Mouse (Mus musculus) CH12.LX (cell line): Measurements from ENCODE around the gene Tnnt1. TPM values are rescaled to one million over a fixed set of nuclear protein-coding genes. Genes with fewer than 3 reads are reported as not detected.
A peak's percentile ranks its signal among the peaks of the same experiment; 100 is the strongest.

Source experiments
- DNase-seq: peaks from one replicate; pipeline ENCODE4 v3.0.0-alpha.2; 2013; ENCODE audit errors: extremely low read depth
- H3K27ac ChIP-seq: 2 replicates; pipeline ENCODE4 v1.5.1; 2012; ENCODE audit warnings: low read depth, mild to moderate bottlenecking, control low read depth, moderate library complexity; ENCODE audit not compliant: insufficient read depth
- H3K27me3 ChIP-seq: replicated peaks from 2 replicates; pipeline ENCODE3; 2012; ENCODE audit warnings: inconsistent platforms
- H3K36me3 ChIP-seq, 2 experiments: replicated peaks in 1 of 2; 2 replicates each; pipeline versions ENCODE3 to v1.6.1; 2012; ENCODE audit warnings: inconsistent platforms in 1 of 2, low read length in 1 of 2, mild to moderate bottlenecking in 1 of 2, mixed read lengths in 1 of 2, moderate library complexity in 1 of 2; ENCODE audit not compliant: control insufficient read depth in 1 of 2, insufficient read depth in 1 of 2
- H3K4me1 ChIP-seq, 2 experiments: 2 replicates each; pipeline ENCODE4 v1.6.1; 2012; ENCODE audit warnings: inconsistent platforms in 1 of 2, moderate library complexity in 1 of 2; ENCODE audit not compliant: insufficient read depth in 2 of 2, control insufficient read depth in 1 of 2
- H3K4me2 ChIP-seq: 2 replicates; pipeline ENCODE4 v1.6.1; 2012; ENCODE audit warnings: low read depth, mild to moderate bottlenecking, control low read depth; ENCODE audit not compliant: poor library complexity, insufficient read depth, severe bottlenecking
- H3K4me3 ChIP-seq, 3 experiments: fragments of 150-350 bp in 1 of 3; sonication (generic) in 1 of 3; replicated peaks in 1 of 3; 2 replicates each; pipeline versions ENCODE3 to v1.5.1; 2011 to 2012; ENCODE audit warnings: low read depth in 2 of 3, low read length in 2 of 3, mild to moderate bottlenecking in 2 of 3, moderate library complexity in 2 of 3, control low read depth in 1 of 3, improper control_type of control experiment in 1 of 3, inconsistent platforms in 1 of 3, mixed read lengths in 1 of 3; ENCODE audit not compliant: poor library complexity in 1 of 3
- H3K79me2 ChIP-seq: replicated peaks from 2 replicates; pipeline ENCODE4 v1.6.1; 2012; ENCODE audit warnings: mild to moderate bottlenecking, moderate library complexity; ENCODE audit not compliant: control insufficient read depth, poor library complexity, insufficient read depth, severe bottlenecking; ENCODE audit errors: extremely low read depth
- H3K9ac ChIP-seq: 2 replicates; pipeline ENCODE4 v1.6.1; 2012; ENCODE audit warnings: low read depth, mild to moderate bottlenecking, control low read depth, moderate library complexity; ENCODE audit not compliant: insufficient read depth
- H3K9me3 ChIP-seq: replicated peaks from 2 replicates; pipeline ENCODE3; 2012; ENCODE audit warnings: low read length, inconsistent platforms, mixed read lengths
- BHLHE40 ChIP-seq: IDR thresholded peaks from 2 replicates; pipeline ENCODE4 v1.6.1; 2011; ENCODE audit warnings: mild to moderate bottlenecking, low read depth, low read length, improper control_type of control experiment
- CHD2 ChIP-seq: IDR thresholded peaks from 2 replicates; pipeline ENCODE4 v1.6.1; 2011; ENCODE audit warnings: low read length, improper control_type of control experiment
- CTCF ChIP-seq, 2 experiments: IDR thresholded peaks in 1 of 2; conservative IDR thresholded peaks in 1 of 2; 2 replicates each; pipeline ENCODE4 v1.5.1; 2011 to 2012; ENCODE audit warnings: low read depth in 2 of 2, low read length in 2 of 2, improper control_type of control experiment in 1 of 2, inconsistent platforms in 1 of 2, mild to moderate bottlenecking in 1 of 2, moderate library complexity in 1 of 2
- ELF1 ChIP-seq: IDR thresholded peaks from 2 replicates; pipeline ENCODE4 v1.6.1; 2014; ENCODE audit warnings: low read depth, mild to moderate bottlenecking, inconsistent platforms, low read length, improper control_type of control experiment
- ETS1 ChIP-seq: conservative IDR thresholded peaks from 2 replicates; pipeline ENCODE4 v1.6.1; 2012; ENCODE audit warnings: low read depth, mild to moderate bottlenecking, inconsistent platforms, low read length, improper control_type of control experiment, moderate library complexity
- IRF4 ChIP-seq: IDR thresholded peaks from 2 replicates; pipeline ENCODE4 v1.6.1; 2014; ENCODE audit warnings: low read depth, mild to moderate bottlenecking, inconsistent platforms, low read length, improper control_type of control experiment
- JUND ChIP-seq: conservative IDR thresholded peaks from 2 replicates; pipeline ENCODE4 v1.6.1; 2011; ENCODE audit warnings: low read depth, low read length, improper control_type of control experiment
- KAT2A ChIP-seq: IDR thresholded peaks from 2 replicates; pipeline ENCODE4 v1.6.1; 2012; ENCODE audit warnings: low read length, improper control_type of control experiment, inconsistent platforms; ENCODE audit not compliant: insufficient replicate concordance
- MAFK ChIP-seq: IDR thresholded peaks from 2 replicates; pipeline ENCODE4 v1.6.1; 2011; ENCODE audit warnings: low read length, improper control_type of control experiment; ENCODE audit not compliant: insufficient replicate concordance
- MAX ChIP-seq: IDR thresholded peaks from 2 replicates; pipeline ENCODE4 v1.6.1; 2011; ENCODE audit warnings: low read length, improper control_type of control experiment
- MAZ ChIP-seq: IDR thresholded peaks from 2 replicates; pipeline ENCODE4 v1.6.1; 2012; ENCODE audit warnings: low read depth, mild to moderate bottlenecking, inconsistent platforms, low read length, improper control_type of control experiment, moderate library complexity
- MXI1 ChIP-seq: IDR thresholded peaks from 2 replicates; pipeline ENCODE4 v1.6.1; 2011; ENCODE audit warnings: mild to moderate bottlenecking, low read depth, low read length, improper control_type of control experiment
- MYC ChIP-seq: IDR thresholded peaks from 2 replicates; pipeline ENCODE4 v1.6.1; 2011; ENCODE audit warnings: low read depth, mild to moderate bottlenecking, improper control_type of control experiment, low read length
- PAX5 ChIP-seq: IDR thresholded peaks from 2 replicates; pipeline ENCODE4 v1.6.1; 2012; ENCODE audit warnings: low read length, inconsistent platforms, mixed read lengths
- POLR2AphosphoS2 ChIP-seq: IDR thresholded peaks from 2 replicates; pipeline ENCODE4 v1.6.1; 2011; ENCODE audit warnings: low read depth, low read length, improper control_type of control experiment
- RAD21 ChIP-seq: IDR thresholded peaks from 2 replicates; pipeline ENCODE4 v1.6.1; 2011; ENCODE audit warnings: low read depth, mild to moderate bottlenecking, low read length, improper control_type of control experiment, moderate library complexity
- RCOR1 ChIP-seq: conservative IDR thresholded peaks from 2 replicates; pipeline ENCODE4 v1.6.1; 2012; ENCODE audit warnings: low read depth, mild to moderate bottlenecking, inconsistent platforms, low read length, improper control_type of control experiment
- SMC3 ChIP-seq: IDR thresholded peaks from 2 replicates; pipeline ENCODE4 v1.6.1; 2011; ENCODE audit warnings: low read depth, low read length, improper control_type of control experiment
- TBP ChIP-seq: conservative IDR thresholded peaks from 2 replicates; pipeline ENCODE4 v1.6.1; 2011; ENCODE audit warnings: low read depth, low read length, improper control_type of control experiment
- ZKSCAN1 ChIP-seq: IDR thresholded peaks from 2 replicates; pipeline ENCODE4 v1.6.1; 2012; ENCODE audit warnings: low read depth, inconsistent platforms, low read length, improper control_type of control experiment, borderline replicate concordance
- ZNF384 ChIP-seq: IDR thresholded peaks from 2 replicates; pipeline ENCODE4 v1.6.1; 2012; ENCODE audit warnings: low read depth, low read length, improper control_type of control experiment, inconsistent platforms
- dilution Hi-C: fragments of 300-500 bp; cut with MboI; formaldehyde crosslinking; loops from 2 replicates; pipeline ENCODE4 v1.14.3; 2020; ENCODE audit warnings: low sequenced_read_pairs; ENCODE audit not compliant: extremely low pct_unique_long_range_greater_than_20kb, extremely low pct_ligation_motif_present
- in situ Hi-C: fragments of 300-500 bp; cut with MboI; formaldehyde crosslinking; loops from 3 replicates; pipeline ENCODE4 v1.14.3; 2019; ENCODE audit warnings: low sequenced_read_pairs, low pct_ligation_motif_present, low pct_unique_long_range_greater_than_20kb, mixed read lengths
- polyA plus RNA-seq: library from polyadenylated mRNA; unstranded; fragments of >175 nt; gene quantifications from 2 replicates; pipeline ENCODE4 v1.2.1, GENCODE M21; 2012; ENCODE audit warnings: low read depth; ENCODE audit not compliant: insufficient read length
- total RNA-seq, 2 experiments: library from RNA; depleted of rRNA; stranded (reverse); fragments of 300-350 nt in 1 of 2; fragments of >200 nt in 1 of 2; gene quantifications; 2 replicates each; pipeline ENCODE4 v1.2.3; 2012 to 2014

Gene Tnnt1
- total and polyA plus RNA-seq, 3 experiments, result 0.30 to 0.36 TPM; not detected in 1

GRCm38 (mm10) chr7:4546591-4547131 is 30.5 kb upstream of the Tnnt1 start:
- Histone ChIP-seq H3K27ac (no peak overlapping the region), H3K4me1 (peaks cover 4 to 5% of the 10 kb centered on the region in 2 experiments; a peak in 3 of 4 replicates), H3K9ac (no peak overlapping the region), H3K9me3 (no peaks in the 10 kb centered on the region), H3K79me2 (no peaks in the 10 kb centered on the region), H3K36me3 (no peaks in the 10 kb centered on the region), H3K4me2 (peak overlapping the region; percentile 77; the same call in 1 of the 2 replicates), H3K4me3 (no peak overlapping the region), H3K27me3 (peaks cover 48% of the 10 kb centered on the region)
- TF ChIP-seq MXI1 (peak; percentile 19), ZKSCAN1 (no peak)
- no peak for DNase-seq
- dilution Hi-C loops (no loop called here), in situ Hi-C loops (no loop called here)

- dilution Hi-C loops, result no loop called here
These were observed 29.9 kb upstream of the Tnnt1 start for GRCm38 (mm10) chr7:4546050-4546449.

GRCm38 (mm10) chr7:4542013-4542412 is 25.8 kb upstream of the Tnnt1 start:
- H3K27me3 ChIP-seq, result peaks cover 54% of the 10 kb centered on the region
- no peak for DNase-seq
- no peak overlapping the region for H3K27ac ChIP-seq
- no peak overlapping the region for H3K4me3 ChIP-seq
- no peak overlapping the region for H3K4me2 ChIP-seq
- TF ChIP-seq SMC3, result no peak
- no peak for TF ChIP-seq ZNF384
- TF ChIP-seq RAD21, result no peak
- TF ChIP-seq POLR2AphosphoS2, result no peak
- TF ChIP-seq CHD2, result no peak
- H3K9ac ChIP-seq, result no peak overlapping the region
- H3K4me1 ChIP-seq, result peaks cover under 1% of the 10 kb centered on the region in 2 experiments; a peak in 2 of 4 replicates
- H3K9me3 ChIP-seq, result peaks cover 4% of the 10 kb centered on the region
- dilution Hi-C loops (no loop called here), in situ Hi-C loops (no loop called here)
- H3K79me2 ChIP-seq, result no peaks in the 10 kb centered on the region
- H3K36me3 ChIP-seq, result no peaks in the 10 kb centered on the region

More at GRCm38 (mm10) chr7:4546050-4546449, 29.9 kb upstream of the Tnnt1 start:
- H3K4me3 ChIP-seq, result no peak overlapping the region
- H3K9ac ChIP-seq, result no peak overlapping the region
- no peaks in the 10 kb centered on the region for H3K79me2 ChIP-seq
- H3K27ac ChIP-seq, result no peak overlapping the region
- no peaks in the 10 kb centered on the region for H3K36me3 ChIP-seq
- peaks cover 43% of the 10 kb centered on the region for H3K27me3 ChIP-seq
- H3K9me3 ChIP-seq, result no peaks in the 10 kb centered on the region
- in situ Hi-C loops, result no loop called here
- H3K4me2 ChIP-seq, result no peak overlapping the region
- no peak for DNase-seq
- TF ChIP-seq RCOR1 (no peak), MAFK (no peak), MXI1 (no peak), ETS1 (no peak), PAX5 (no peak), CHD2 (no peak), JUND (no peak), TBP (no peak), RAD21 (no peak), BHLHE40 (no peak), IRF4 (no peak), ZKSCAN1 (no peak), ZNF384 (no peak), MAX (no peak), MAZ (no peak), ELF1 (no peak), KAT2A (no peak), CTCF (conservative IDR thresholded peaks at IDR 0.05 in 1 of 2, IDR thresholded peaks at IDR 0.05 in 1 of 2; ENCODE audit: low read depth in 2 of 2, low read length in 2 of 2) (no peak), MYC (no peak)
- peaks cover 4 to 5% of the 10 kb centered on the region in 2 experiments; a peak in 3 of 4 replicates for H3K4me1 ChIP-seq
